Mouse (Mus musculus) forebrain, embryonic 12.5 days (tissue): Measurements from ENCODE around the gene Foxn3. TPM values are rescaled to one million over a fixed set of nuclear protein-coding genes. Genes with fewer than 3 reads are reported as not detected.
A peak's percentile ranks its signal among the peaks of the same experiment; 100 is the strongest.

ENCODE experiments used
- ATAC-seq: fragments of 200-750 bp; cut with Nextera tagmentation; 2 replicates; pipeline ENCODE4 v1.8.0; 2017; ENCODE audit warnings: moderate TSS enrichment; ENCODE audit not compliant: low FRiP score
- H3K27ac ChIP-seq: fragments of 300-500 bp; sonication (generic); 2 replicates; pipeline ENCODE4 v1.5.1; 2016; ENCODE audit warnings: mild to moderate bottlenecking
- H3K27me3 ChIP-seq: fragments of 300-500 bp; sonication (generic); 2 replicates; pipeline ENCODE4 v1.6.1; 2016; ENCODE audit warnings: mild to moderate bottlenecking
- H3K36me3 ChIP-seq: fragments of 300-500 bp; sonication (generic); replicated peaks from 2 replicates; pipeline ENCODE4 v1.6.1; 2016; ENCODE audit warnings: mild to moderate bottlenecking
- H3K4me1 ChIP-seq: fragments of 300-500 bp; sonication (generic); 2 replicates; pipeline ENCODE4 v1.6.1; 2016
- H3K4me2 ChIP-seq: fragments of 300-500 bp; sonication (generic); 2 replicates; pipeline ENCODE4 v1.6.1; 2016; ENCODE audit warnings: mild to moderate bottlenecking, moderate library complexity
- H3K4me3 ChIP-seq: fragments of 300-500 bp; sonication (generic); replicated peaks from 2 replicates; pipeline ENCODE4 v1.5.1; 2016; ENCODE audit warnings: mild to moderate bottlenecking
- H3K9ac ChIP-seq: fragments of 300-500 bp; sonication (generic); 2 replicates; pipeline ENCODE4 v1.6.1; 2016; ENCODE audit warnings: mild to moderate bottlenecking
- H3K9me3 ChIP-seq: fragments of 300-500 bp; sonication (generic); 2 replicates; pipeline ENCODE4 v1.6.1; 2016
- WGBS: fragments of 180-500 bp; shearing (Covaris S2); methylation state at CpG from one replicate; pipeline ENCODE4 v1.1.7; 2016; 5-methylcytosine and 5-hydroxymethylcytosine counted together
- polyA plus RNA-seq: library from polyadenylated mRNA; unstranded; fragments of >200 nt; fragmentation: Nextera tagmentation; extraction: Ambion mirVana; gene quantifications from 2 replicates; pipeline ENCODE4 v1.2.1, GENCODE M21; 2016

Gene Foxn3
- polyA plus RNA-seq, 1 experiment from 2014 or later, result 84.6 TPM

- H3K27ac ChIP-seq, result no peak overlapping the region
- no peaks in the 10 kb centered on the region for H3K27me3 ChIP-seq
- no peaks in the 10 kb centered on the region for H3K36me3 ChIP-seq
- H3K4me1 ChIP-seq, result no peaks in the 10 kb centered on the region
- 92% methylated on average over 3 of the region's 3 CpGs for WGBS
- no peak overlapping the region for H3K9ac ChIP-seq
- ATAC-seq, result no peak
- no peak overlapping the region for H3K4me2 ChIP-seq
- no peaks in the 10 kb centered on the region for H3K9me3 ChIP-seq
- no peak overlapping the region for H3K4me3 ChIP-seq
Observed at GRCm38 (mm10) chr12:99587338-99587737, 24.0 kb upstream of the Foxn3 start.

- H3K9me3 ChIP-seq, result no peaks in the 10 kb centered on the region
- no peak overlapping the region for H3K4me3 ChIP-seq
- no peak overlapping the region for H3K27ac ChIP-seq
- no peaks in the 10 kb centered on the region for H3K36me3 ChIP-seq
- H3K4me2 ChIP-seq, result no peak overlapping the region
- peaks cover 8% of the 10 kb centered on the region; the same call in 1 of the 2 replicates for H3K4me1 ChIP-seq
- ATAC-seq, result no peak
- no peak overlapping the region for H3K9ac ChIP-seq
- WGBS, result 86% methylated on average over 4 of the region's 4 CpGs
- H3K27me3 ChIP-seq, result peaks cover 2% of the 10 kb centered on the region; the same call in 1 of the 2 replicates
Observed at GRCm38 (mm10) chr12:99579989-99580388, 16.6 kb upstream of the Foxn3 start.

- peaks cover 22% of the 10 kb centered on the region for H3K4me1 ChIP-seq
- H3K27ac ChIP-seq, result no peak overlapping the region
- peaks cover 10% of the 10 kb centered on the region; the same call in 1 of the 2 replicates for H3K27me3 ChIP-seq
- no peaks in the 10 kb centered on the region for H3K9me3 ChIP-seq
- no peak for ATAC-seq
- no peaks in the 10 kb centered on the region for H3K36me3 ChIP-seq
- 73% methylated on average over 6 of the region's 6 CpGs for WGBS
- no peak overlapping the region for H3K4me2 ChIP-seq
- H3K4me3 ChIP-seq, result no peak overlapping the region
- no peak overlapping the region for H3K9ac ChIP-seq
Observed at GRCm38 (mm10) chr12:99576682-99577081, 13.3 kb upstream of the Foxn3 start.

- Histone ChIP-seq H3K4me1 (peaks cover 26% of the 10 kb centered on the region), H3K27me3 (peaks cover 10% of the 10 kb centered on the region; the same call in 1 of the 2 replicates), H3K27ac (no peak overlapping the region), H3K4me2 (no peak overlapping the region), H3K9me3 (no peaks in the 10 kb centered on the region), H3K9ac (no peak overlapping the region), H3K36me3 (no peaks in the 10 kb centered on the region), H3K4me3 (no peak overlapping the region)
- no peak for ATAC-seq
- 29% methylated on average over 13 of the region's 13 CpGs for WGBS
Observed at GRCm38 (mm10) chr12:99574299-99574698, 10.9 kb upstream of the Foxn3 start.

GRCm38 (mm10) chr12:99573036-99573435 lies 9.7 kb upstream of the Foxn3 start:
- Histone ChIP-seq H3K9ac (no peak overlapping the region), H3K4me2 (no peak overlapping the region), H3K4me3 (no peak overlapping the region), H3K9me3 (no peaks in the 10 kb centered on the region), H3K36me3 (no peaks in the 10 kb centered on the region), H3K27me3 (peaks cover 10% of the 10 kb centered on the region; the same call in 1 of the 2 replicates), H3K4me1 (peaks cover 26% of the 10 kb centered on the region), H3K27ac (no peak overlapping the region)
- ATAC-seq, result no peak
- 92% methylated on average over 6 of the region's 6 CpGs for WGBS

- no peak overlapping the region for H3K9ac ChIP-seq
- no peak overlapping the region for H3K4me2 ChIP-seq
- no peaks in the 10 kb centered on the region for H3K36me3 ChIP-seq
- no peak overlapping the region for H3K4me3 ChIP-seq
- ATAC-seq, result no peak
- WGBS, result 94% methylated on average over 8 of the region's 8 CpGs
- no peak overlapping the region for H3K27ac ChIP-seq
- H3K27me3 ChIP-seq, result peaks cover 10% of the 10 kb centered on the region; the same call in 1 of the 2 replicates
- no peaks in the 10 kb centered on the region for H3K9me3 ChIP-seq
- H3K4me1 ChIP-seq, result peaks cover 26% of the 10 kb centered on the region
Observed at GRCm38 (mm10) chr12:99571999-99572398, 8.6 kb upstream of the Foxn3 start.

- Histone ChIP-seq H3K4me2 (peak overlapping the region; percentile 2; the same call in 1 of the 2 replicates), H3K4me3 (no peak overlapping the region), H3K9me3 (no peaks in the 10 kb centered on the region), H3K27me3 (peaks cover 10% of the 10 kb centered on the region; the same call in 1 of the 2 replicates), H3K36me3 (no peaks in the 10 kb centered on the region), H3K4me1 (peaks cover 18% of the 10 kb centered on the region), H3K27ac (peak overlapping the region; percentile 1; the same call in 1 of the 2 replicates), H3K9ac (no peak overlapping the region)
- peak; percentile 72; the same call in 1 of the 2 replicates for ATAC-seq
- WGBS, result 63% methylated on average over 25 of the region's 25 CpGs
Observed at GRCm38 (mm10) chr12:99570197-99570956, 7.0 kb upstream of the Foxn3 start.

- Histone ChIP-seq H3K27me3 (no peaks in the 10 kb centered on the region), H3K27ac (no peak overlapping the region), H3K4me1 (peaks cover 25% of the 10 kb centered on the region), H3K36me3 (no peaks in the 10 kb centered on the region), H3K4me3 (no peak overlapping the region), H3K9ac (no peak overlapping the region), H3K4me2 (no peak overlapping the region), H3K9me3 (no peaks in the 10 kb centered on the region)
- no peak for ATAC-seq
- 79% methylated on average over 2 of the region's 2 CpGs for WGBS
Observed at GRCm38 (mm10) chr12:99565606-99566005, 2.2 kb upstream of the Foxn3 start.

GRCm38 (mm10) chr12:99564301-99564910 lies 1.0 kb upstream of the Foxn3 start:
- H3K4me2 ChIP-seq, result peak overlapping the region; percentile 68
- H3K36me3 ChIP-seq, result no peaks in the 10 kb centered on the region
- no peak overlapping the region for H3K9ac ChIP-seq
- no peaks in the 10 kb centered on the region for H3K9me3 ChIP-seq
- WGBS, result 30% methylated on average over 9 of the region's 9 CpGs
- peaks cover 24% of the 10 kb centered on the region for H3K4me1 ChIP-seq
- H3K4me3 ChIP-seq, result peak overlapping the region; percentile 84; the same call in 1 of the 2 replicates
- H3K27ac ChIP-seq, result peak overlapping the region; percentile 36; the same call in 1 of the 2 replicates
- no peak for ATAC-seq
- no peaks in the 10 kb centered on the region for H3K27me3 ChIP-seq

GRCm38 (mm10) chr12:99562867-99563189 lies 554 bp downstream of the Foxn3 start:
- Histone ChIP-seq H3K9me3 (no peaks in the 10 kb centered on the region), H3K27me3 (no peaks in the 10 kb centered on the region), H3K27ac (no peak overlapping the region), H3K36me3 (no peaks in the 10 kb centered on the region), H3K9ac (peak overlapping the region; percentile 84), H3K4me1 (peaks cover 27% of the 10 kb centered on the region), H3K4me3 (peak overlapping the region; percentile 84), H3K4me2 (peak overlapping the region; percentile 68)
- WGBS, result under 1% methylated on average over 10 of the region's 10 CpGs
- no peak for ATAC-seq

GRCm38 (mm10) chr12:99562073-99562866 lies 1.1 kb downstream of the Foxn3 start:
- Histone ChIP-seq H3K27me3 (no peaks in the 10 kb centered on the region), H3K4me2 (peak overlapping the region; percentile 68), H3K9me3 (no peaks in the 10 kb centered on the region), H3K4me1 (peaks cover 27% of the 10 kb centered on the region), H3K4me3 (peak overlapping the region; percentile 84), H3K27ac (peak overlapping the region; percentile 80), H3K36me3 (no peaks in the 10 kb centered on the region), H3K9ac (peak overlapping the region; percentile 84)
- peak; percentile 60 for ATAC-seq
- WGBS, result under 1% methylated on average over 24 of the region's 24 CpGs

- Histone ChIP-seq H3K9me3 (no peaks in the 10 kb centered on the region), H3K36me3 (no peaks in the 10 kb centered on the region), H3K9ac (peak overlapping the region; percentile 84), H3K27me3 (no peaks in the 10 kb centered on the region), H3K27ac (peak overlapping the region; percentile 20; the same call in 1 of the 2 replicates), H3K4me2 (peak overlapping the region; percentile 68), H3K4me1 (peaks cover 27% of the 10 kb centered on the region), H3K4me3 (peak overlapping the region; percentile 84)
- 27% methylated on average over 3 of the region's 3 CpGs for WGBS
- no peak for ATAC-seq
Observed at GRCm38 (mm10) chr12:99561333-99561766, 2.0 kb downstream of the Foxn3 start.
